Mouse (Mus musculus) cerebellum, postnatal 36 days (tissue): Measurements from ENCODE around the gene Cacna1a.
"Not testable (repeated sequence)": the region's sequence is repeated elsewhere in the genome, so short reads cannot be mapped to it uniquely, and the experiment has no call there.

Experiments used
- DNase-seq, 2 experiments: peaks; one replicate each; pipeline ENCODE4 v3.0.0; 2021 to 2022; ENCODE audit warnings: mixed read lengths in 2 of 2

The Cacna1a gene

GRCm38 (mm10) chr8:84593143-84593542 is 204.9 kb downstream of the Cacna1a start:
- no peak for DNase-seq

DNA sequence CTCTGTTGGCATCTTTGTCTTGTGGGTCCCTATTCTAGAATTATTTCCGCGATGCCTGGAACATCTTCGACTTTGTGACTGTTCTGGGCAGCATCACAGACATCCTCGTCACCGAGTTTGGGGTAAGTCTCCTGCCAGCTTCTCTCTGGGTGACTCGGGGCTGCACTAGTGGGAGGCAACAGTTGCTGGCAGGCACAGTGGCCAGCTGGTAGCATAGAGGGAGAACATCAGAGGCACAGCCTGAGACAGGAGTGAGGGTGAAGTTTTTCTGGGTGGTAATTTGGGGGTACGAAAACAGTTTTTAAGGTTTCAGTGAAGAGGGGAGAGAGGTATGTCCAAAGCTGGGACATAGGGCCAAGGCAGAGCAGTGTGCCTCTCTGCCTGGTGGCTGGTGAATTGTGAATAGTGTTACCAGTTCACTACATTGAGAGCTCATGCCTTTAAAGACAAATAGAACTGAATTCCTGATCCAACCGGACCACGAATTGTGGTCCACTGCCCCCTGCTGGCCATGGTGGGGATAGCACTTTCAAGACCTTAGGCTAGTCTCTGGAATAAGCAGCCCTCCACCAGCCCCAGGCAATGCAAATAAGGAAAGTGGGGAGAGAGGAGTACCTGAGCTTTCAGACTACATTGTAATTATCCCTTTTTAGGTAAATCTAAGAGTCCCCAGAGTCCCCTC is 206.0 kb downstream of the Cacna1a start:
- peak; percentile 87 for DNase-seq

- peak; percentile 55 to 62 for DNase-seq
These were observed 207.4 kb downstream of the Cacna1a start for GRCm38 (mm10) chr8:84595648-84596047.

DNA sequence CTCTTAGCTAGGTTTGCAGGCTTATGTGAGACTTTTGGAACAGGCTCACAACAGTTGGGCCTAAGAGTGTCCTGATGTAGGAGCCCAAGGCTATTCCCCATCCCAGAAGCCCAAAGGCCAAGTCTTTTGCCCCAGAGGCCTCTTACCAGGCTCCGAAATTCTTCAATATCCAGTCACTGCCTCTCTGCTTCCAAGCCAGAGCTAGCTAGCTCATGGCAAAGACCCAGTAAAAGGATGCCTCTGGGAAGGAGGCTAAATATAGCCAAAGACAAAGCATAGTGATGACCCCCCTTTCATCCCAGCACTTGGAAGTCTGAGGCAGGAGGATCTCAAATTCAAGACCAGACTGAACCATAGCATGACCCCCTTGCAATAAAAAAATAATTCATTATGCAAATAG is 211.2 kb downstream of the Cacna1a start:
- no peak for DNase-seq

DNA sequence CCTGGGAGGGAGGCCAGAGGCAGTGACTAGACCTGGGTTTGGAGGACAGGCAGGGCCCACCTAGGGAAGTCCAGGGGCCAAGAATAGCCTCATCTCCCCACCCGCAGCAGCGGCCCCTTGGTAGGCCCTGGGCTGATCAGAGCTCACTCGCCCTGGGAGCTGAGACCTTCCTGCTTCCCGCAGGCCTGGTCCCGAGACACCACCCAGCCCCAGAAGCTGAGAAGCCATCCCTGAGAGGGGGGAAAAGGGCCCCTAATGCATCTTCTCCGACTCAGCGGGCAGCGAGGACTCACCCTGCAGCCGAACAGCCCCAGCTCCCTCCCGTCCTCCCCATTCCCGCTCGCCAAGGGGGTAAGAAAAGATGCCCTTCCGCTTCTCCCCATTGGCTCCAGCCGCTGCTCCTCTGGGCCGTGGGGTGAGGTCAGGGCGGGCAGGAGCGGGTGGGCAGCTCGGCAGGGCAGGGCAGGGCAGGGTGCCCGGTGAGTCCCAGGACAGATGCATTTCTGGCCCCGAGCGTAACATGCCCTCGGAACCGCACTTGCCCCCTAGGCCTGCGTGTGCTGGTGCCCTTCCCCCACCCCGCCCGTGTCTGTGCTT is 212.2 kb downstream of the Cacna1a start:
- DNase-seq = peak in 1 of 2 experiments; percentile 35

GRCm38 (mm10) chr8:84601221-84601751 is 213.0 kb downstream of the Cacna1a start:
- DNase-seq = no peak

DNA sequence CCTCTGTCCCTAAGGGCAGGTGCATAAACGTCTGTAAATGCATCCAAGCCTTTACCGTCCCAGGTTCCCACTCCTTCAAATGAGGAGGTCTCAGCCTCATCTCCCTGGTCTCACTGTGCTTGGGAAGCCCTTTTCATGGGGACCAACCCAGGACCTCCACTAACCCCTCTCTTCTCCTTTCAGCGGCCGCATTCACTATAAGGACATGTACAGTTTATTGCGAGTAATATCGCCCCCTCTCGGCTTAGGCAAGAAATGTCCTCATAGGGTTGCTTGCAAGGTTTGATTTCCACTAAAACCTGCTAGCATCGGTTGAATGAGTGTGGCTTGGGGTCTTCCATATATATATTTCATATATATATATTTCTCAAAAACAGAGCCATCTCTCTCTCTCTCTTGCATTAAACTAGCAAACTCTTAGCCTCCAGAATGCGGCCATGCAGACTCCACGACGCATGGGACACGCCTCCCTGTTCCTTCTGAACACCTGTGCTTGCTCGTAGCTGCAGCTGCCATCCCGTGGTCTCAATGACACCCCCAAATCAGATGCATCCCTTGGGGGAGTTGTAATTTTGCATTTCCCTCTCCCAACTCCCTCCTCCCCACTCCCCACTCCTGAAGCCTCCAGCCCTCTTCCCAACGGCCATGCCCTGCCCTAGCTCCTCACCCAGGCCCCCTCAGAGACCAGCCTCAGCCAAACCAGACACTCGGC is 226.4 kb downstream of the Cacna1a start:
- DNase-seq = no peak

DNA sequence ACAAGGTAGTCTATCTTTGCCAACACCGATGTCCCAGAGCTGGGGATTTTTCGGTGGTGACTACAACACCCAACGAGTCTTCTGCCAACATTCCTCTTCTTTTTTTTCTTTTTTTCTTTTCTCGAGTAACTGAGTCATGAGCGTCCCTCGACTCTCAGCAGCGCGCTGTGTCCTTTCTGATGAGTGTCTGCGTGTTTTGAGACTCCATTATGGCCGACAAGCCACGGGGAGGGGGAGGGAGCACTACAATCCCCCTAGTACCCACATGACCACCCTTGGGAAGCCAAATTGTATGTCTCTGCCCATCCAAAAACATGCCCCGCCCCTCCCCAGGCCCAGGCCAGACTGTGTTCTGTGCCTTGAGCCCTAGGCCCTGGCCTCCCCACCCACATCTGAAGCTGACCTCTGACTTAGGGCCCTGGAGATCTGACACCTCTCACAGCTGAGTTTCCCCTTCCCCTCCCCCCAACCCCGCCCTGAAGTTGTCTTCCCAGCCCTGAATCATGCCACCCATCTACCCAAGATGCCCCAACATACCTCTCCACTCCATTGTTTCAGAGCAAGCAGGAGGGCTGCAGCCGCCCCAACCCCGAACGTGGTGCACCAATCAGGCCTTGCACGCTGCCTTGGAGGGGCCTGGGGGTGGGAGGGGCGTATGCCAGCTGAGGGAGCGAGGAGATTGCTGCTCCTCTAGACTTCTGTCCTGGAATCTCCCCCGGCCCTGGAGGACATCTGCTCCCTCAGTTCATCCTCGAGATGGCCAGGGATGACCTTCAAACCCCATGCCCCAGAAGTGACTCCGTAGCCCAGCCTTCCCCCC is 227.6 kb downstream of the Cacna1a start:
- DNase-seq = no peak

DNA sequence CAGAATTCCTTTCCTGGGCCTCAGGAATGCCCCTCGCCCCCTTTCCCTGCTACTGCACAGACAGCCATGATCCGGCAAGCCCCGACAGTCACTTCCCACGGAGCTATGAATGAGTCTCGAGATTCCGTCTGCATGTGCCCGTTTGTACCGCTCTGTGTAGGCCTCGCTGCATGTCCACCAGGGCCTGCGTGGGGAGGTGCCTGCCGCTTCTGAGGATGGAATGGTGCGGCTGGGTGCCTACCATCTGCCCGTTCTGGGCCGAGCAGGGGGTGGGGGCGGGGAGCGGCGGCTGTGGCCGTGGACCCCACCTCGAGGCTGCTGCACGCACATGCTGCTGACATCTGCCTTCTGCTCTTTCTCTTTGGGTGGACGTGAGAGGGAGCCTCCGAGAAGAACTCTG is 228.8 kb downstream of the Cacna1a start:
- no peak for DNase-seq

DNA sequence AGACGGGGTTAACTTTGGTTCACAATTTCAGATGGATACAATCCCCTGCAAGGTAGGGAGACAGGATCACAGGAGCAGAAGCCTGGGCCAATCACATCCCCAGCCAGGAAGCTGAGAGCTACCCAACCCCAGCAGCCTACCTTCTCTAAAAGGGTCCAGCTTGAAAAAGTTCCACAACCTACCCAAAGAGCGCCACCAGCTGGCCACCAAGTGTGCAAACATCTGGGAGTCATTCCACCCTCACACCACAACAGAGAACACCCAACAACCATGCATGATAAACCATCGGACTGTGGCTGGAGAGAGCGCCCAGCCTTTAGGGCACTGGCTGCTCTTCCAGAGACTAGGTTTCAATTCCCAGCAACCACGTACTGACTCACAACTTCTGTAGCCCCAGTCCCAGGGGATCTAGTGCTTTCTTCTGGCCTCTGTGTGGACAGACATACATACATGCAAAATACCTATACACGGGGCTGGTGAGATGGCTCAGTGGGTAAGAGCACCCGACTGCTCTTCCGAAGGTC is 232.9 kb downstream of the Cacna1a start:
- no peak for DNase-seq

DNA sequence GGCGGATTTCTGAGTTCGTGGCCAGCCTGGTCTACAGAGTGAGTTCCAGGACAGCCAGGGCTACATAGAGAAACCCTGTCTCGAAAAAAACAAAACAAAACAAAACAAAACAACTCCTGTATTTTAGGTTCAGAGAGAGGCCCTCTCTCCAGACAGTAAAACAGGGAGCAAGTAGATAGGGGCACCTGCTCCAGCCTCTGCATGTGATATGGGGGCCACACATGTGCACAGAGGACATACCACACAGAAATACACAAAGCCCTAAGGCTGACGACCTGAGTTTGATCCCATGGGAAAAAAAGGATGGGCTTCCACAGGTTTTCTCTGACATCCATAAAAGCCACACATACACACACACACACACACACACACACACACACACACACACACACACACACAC is 235.2 kb downstream of the Cacna1a start:
- not testable (repeated sequence) for DNase-seq

DNA sequence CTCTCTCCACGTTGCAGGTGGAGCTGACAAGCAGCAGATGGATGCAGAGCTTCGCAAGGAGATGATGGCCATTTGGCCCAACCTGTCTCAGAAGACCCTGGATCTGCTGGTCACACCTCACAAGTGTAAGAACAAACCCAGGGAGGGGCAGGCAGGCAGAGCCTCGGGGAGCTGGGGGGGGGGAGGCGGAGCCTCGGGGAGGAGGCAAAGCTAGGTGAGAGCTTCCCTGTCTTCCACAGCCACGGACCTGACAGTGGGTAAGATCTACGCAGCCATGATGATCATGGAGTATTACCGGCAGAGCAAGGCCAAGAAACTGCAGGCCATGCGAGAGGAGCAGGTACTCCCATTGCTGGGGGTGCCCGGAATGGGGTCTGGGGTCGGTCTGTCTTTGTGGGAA is 241.3 kb downstream of the Cacna1a start:
- no peak for DNase-seq

- DNase-seq = no peak
These were observed 241.9 kb downstream of the Cacna1a start for GRCm38 (mm10) chr8:84630145-84630544.

DNA sequence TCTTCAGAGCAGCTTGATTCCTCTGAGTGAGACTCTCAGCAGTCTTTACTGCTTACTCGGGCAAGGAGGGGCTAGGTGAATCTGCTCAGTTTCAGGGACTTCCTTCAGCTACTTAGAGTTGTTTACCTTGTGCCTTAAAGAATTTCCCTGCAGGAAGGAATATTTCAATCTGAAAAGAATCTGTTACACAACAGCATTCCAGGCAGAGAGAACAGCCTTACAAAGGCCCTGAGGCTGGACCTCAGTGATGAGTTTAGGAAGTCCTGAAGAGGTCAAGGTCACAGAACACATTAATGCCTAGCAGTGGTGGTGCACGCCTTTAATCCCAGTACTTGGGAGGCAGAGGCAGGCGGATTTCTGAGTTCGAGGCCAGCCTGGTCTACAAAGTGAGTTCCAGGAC is 243.6 kb downstream of the Cacna1a start:
- no peak for DNase-seq

- DNase-seq = no peak
These were observed 245.8 kb downstream of the Cacna1a start for GRCm38 (mm10) chr8:84633841-84634584.

DNA sequence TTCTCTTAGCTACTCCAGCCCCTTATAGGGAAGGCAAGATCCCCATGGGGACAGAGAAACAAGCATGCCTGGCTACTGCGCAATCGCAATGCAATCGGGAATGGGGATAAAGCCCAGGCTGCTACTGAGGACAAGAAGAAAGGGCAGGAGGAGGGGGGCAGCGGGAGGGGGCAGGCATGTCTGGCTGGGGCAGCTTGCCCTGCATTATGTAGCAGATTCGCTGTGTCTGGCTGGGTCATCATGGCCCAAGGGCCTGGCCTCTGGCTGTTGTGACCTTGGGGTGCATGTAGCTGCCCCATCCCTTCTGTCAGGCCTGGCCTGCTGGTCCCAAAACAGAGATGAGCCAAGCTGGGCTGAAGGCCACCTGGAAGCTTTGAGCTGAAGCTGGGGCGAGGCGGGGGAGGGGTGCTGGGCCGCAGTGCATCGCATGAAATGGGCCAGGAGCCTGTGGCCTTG is 246.6 kb downstream of the Cacna1a start:
- peak; percentile 97 to 99 for DNase-seq

DNA sequence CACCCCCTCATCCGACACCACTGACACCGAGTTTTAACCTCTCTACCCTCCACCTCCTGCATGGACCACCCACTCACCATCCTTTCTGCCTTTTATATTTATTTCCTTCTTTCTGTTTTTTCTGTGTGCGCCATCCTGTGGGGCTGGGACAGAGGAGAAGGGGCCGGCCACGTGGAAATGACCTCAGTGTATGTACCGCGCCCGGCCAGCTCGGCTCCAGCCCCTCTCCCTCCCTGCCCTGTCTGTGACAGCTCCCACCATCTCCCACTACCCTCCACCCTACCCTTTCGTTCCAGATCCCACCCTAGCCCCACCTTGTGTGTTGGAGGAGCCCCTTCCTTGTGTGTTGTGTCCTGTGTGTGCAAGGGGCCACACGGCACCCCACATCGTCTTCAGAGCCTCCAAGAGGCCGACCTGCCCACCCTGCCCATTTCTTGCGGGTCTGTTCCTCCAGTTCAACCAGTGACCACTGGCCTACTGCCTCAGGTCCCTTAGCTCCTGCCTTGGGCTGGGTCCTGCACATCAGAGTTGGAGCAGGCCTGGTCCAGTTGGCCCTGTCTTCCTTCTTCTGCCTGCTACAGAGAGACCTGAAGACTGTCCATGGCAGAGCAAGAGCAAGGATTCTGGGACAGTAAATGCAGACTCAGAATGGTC is 247.3 kb downstream of the Cacna1a start:
- peak in 1 of 2 experiments; percentile 50 for DNase-seq

GRCm38 (mm10) chr8:84636051-84636691 is 247.9 kb downstream of the Cacna1a start:
- DNase-seq = peak; percentile 41 to 52

DNA sequence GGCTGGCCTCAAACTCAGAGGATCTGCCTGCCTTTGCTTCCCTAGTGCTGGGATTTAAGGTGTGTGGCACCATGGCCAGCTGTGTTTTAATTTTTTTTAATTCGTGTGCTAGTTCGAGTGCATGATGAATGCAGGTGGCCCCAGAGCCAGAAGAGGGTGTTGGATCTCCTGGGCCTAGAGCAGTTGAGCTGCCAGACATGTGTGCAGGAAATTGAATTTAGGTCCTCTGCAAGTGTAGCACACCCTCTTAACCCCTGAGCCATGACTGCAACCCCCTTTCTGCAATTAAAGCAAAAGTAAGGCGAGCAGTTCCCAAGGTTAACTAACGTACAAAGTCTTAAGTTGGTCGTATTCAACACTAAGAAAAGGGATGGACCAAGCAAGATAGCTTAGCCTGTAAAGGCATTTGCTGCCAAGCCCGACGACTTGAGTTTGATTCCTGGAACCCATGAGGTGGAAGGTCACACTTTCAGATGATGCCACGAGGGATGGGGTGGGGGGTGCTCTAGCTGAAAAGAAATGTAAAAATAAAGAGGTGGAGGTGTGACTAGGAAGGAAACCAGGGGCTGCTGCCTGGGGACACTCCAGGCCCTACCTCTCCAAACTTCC is 249.8 kb downstream of the Cacna1a start:
- no peak for DNase-seq

DNA sequence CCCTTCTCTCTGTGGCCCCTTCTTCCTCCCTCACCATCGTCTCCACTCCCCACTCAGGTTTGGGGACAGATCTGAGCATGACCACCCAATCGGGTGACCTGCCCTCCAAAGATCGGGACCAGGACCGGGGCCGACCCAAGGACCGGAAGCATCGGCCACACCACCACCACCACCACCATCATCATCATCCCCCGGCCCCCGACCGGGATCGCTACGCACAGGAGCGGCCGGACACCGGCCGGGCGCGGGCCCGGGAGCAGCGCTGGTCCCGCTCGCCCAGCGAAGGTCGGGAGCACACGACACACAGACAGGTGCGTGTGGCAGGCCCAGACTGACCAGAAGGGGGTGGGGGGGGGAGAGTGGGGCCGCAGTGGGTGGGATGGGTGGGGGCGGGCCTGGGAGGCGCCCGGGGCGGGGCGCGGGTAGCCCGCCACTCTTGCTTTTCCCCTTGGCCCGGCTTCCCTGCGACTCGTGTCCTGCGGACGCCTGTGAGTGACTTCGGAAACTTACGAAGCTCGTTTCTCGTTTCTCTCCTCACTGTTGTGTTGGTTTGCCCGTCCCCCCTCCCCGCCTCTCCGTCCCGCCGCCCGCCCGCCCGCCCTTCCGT is 250.4 kb downstream of the Cacna1a start:
- DNase-seq = peak; percentile 47 to 51
